Mouse (Mus musculus): ENCODE data around the gene Tmem252. TPM values are rescaled to one million over a fixed set of nuclear protein-coding genes. Genes with fewer than 3 reads are reported as not detected.

The Tmem252 gene
- polyA plus RNA-seq, 1 experiment from 2014 or later: 1.0 TPM

DNA sequence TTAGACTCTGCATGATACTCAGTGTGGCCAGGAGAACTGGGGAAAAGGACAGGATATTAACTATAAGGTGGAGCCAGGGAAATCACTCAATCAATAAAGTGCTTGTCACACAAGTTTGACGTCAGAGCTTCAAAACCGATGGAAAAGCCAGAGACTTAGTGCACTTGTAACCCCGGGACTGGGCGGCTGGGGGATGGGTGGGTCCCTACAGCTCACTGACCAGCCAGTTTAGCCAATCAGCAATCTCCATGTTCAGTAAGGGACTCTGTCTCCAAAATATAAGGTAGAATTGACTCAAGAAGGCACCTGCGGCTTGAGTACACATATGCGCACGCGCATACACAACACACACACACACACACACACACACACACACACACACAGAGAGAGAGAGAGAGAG lies 25.8 kb upstream of the Tmem252 start:
- no peak for DNase-seq (ENCODE audit: low spot score)
- WGBS: 83% methylated on average over 8 of the region's 8 CpGs
- H3K36me3 ChIP-seq (ENCODE audit: control insufficient read depth, insufficient read depth, low read length): no peaks in the 10 kb centered on the region
- H3K4me1 ChIP-seq (ENCODE audit: control insufficient read depth, insufficient read depth, low read length): 0 out of 2 replicates have a peak, but pooled peaks cover 9% of the 10 kb centered on the region
- H3K4me2 ChIP-seq (ENCODE audit: low read depth, severe bottlenecking): no peak overlapping the region
- no peak for ATAC-seq (ENCODE audit: insufficient number of reproducible peaks, low FRiP score, low TSS enrichment, low read depth)
- H3K27me3 ChIP-seq (ENCODE audit: control insufficient read depth, insufficient read depth, low read length): no peaks in the 10 kb centered on the region
- no peak overlapping the region for H3K9ac ChIP-seq (ENCODE audit: low read length)
- H3K27ac ChIP-seq (replicated peaks; ENCODE audit: low read depth, low read length): no peak overlapping the region
- no peaks in the 10 kb centered on the region for H3K9me3 ChIP-seq (ENCODE audit: control insufficient read depth, low read length)
- H3K4me3 ChIP-seq (ENCODE audit: low read depth, low read length): no peak overlapping the region

DNA sequence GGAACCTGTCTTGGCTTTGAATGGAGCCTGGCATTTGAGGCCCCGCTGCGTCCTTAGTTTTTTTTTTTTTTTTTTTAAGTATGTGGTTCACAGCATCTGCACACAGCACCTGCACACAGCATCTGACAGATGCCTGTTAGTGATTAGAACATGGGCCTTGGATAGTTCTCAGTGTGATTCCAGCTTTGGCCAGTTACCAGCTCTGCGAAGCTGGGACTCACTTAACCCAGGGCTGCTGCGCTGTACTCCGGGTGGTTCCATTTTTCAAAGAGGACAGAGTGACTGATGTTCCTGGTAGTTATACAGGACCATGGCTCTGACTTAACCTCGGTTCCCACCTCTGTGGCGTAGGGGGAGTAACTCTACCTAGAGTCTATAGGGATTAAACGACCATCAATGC lies 23.4 kb upstream of the Tmem252 start:
- no peak for ATAC-seq (ENCODE audit: insufficient number of reproducible peaks, low FRiP score, low TSS enrichment, low read depth)
- Histone ChIP-seq H3K36me3 (ENCODE audit: control insufficient read depth, insufficient read depth, low read length) (no peaks in the 10 kb centered on the region), H3K4me3 (ENCODE audit: low read depth, low read length) (no peak overlapping the region), H3K9ac (ENCODE audit: low read length) (no peak overlapping the region), H3K4me1 (ENCODE audit: control insufficient read depth, insufficient read depth, low read length) (0 out of 2 replicates have a peak, but pooled peaks cover 8% of the 10 kb centered on the region), H3K9me3 (ENCODE audit: control insufficient read depth, low read length) (no peaks in the 10 kb centered on the region), H3K4me2 (ENCODE audit: low read depth, severe bottlenecking) (no peak overlapping the region), H3K27ac (replicated peaks; ENCODE audit: low read depth, low read length) (no peak overlapping the region), H3K27me3 (ENCODE audit: control insufficient read depth, insufficient read depth, low read length) (no peaks in the 10 kb centered on the region)
- 50% methylated on average over 8 of the region's 8 CpGs for WGBS
- peak; percentile 32 for DNase-seq (ENCODE audit: low spot score)

DNA sequence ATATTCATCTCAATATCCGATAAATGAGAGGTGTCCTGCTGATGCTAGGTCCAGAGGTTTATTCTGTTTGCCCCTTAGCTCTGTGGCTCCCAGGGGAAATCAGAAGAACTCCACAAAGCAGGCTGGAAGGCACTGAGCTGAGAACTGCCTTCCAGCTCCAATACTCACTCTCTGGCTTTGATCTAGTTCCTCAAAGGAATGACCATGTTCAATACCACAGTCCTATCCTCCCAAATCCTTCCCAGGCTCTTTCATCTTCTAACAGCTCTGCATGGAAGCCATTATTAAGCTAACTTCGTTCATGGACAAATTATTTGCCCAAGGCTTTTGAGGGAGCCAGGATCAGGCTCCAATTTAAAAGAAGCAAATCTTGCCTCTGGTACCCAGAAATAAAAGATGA lies 22.2 kb upstream of the Tmem252 start:
- Histone ChIP-seq H3K4me2 (ENCODE audit: low read depth, severe bottlenecking) (no peak overlapping the region), H3K4me1 (ENCODE audit: control insufficient read depth, insufficient read depth, low read length) (0 out of 2 replicates have a peak, but pooled peaks cover 2% of the 10 kb centered on the region), H3K9ac (ENCODE audit: low read length) (no peak overlapping the region), H3K9me3 (ENCODE audit: control insufficient read depth, low read length) (no peaks in the 10 kb centered on the region), H3K27me3 (ENCODE audit: control insufficient read depth, insufficient read depth, low read length) (no peaks in the 10 kb centered on the region), H3K27ac (replicated peaks; ENCODE audit: low read depth, low read length) (no peak overlapping the region), H3K36me3 (ENCODE audit: control insufficient read depth, insufficient read depth, low read length) (no peaks in the 10 kb centered on the region), H3K4me3 (ENCODE audit: low read depth, low read length) (no peak overlapping the region)
- ATAC-seq (ENCODE audit: insufficient number of reproducible peaks, low FRiP score, low TSS enrichment, low read depth): no peak
- no peak for DNase-seq (ENCODE audit: low spot score)
- WGBS: 27% methylated on average over 2 of the region's 2 CpGs

DNA sequence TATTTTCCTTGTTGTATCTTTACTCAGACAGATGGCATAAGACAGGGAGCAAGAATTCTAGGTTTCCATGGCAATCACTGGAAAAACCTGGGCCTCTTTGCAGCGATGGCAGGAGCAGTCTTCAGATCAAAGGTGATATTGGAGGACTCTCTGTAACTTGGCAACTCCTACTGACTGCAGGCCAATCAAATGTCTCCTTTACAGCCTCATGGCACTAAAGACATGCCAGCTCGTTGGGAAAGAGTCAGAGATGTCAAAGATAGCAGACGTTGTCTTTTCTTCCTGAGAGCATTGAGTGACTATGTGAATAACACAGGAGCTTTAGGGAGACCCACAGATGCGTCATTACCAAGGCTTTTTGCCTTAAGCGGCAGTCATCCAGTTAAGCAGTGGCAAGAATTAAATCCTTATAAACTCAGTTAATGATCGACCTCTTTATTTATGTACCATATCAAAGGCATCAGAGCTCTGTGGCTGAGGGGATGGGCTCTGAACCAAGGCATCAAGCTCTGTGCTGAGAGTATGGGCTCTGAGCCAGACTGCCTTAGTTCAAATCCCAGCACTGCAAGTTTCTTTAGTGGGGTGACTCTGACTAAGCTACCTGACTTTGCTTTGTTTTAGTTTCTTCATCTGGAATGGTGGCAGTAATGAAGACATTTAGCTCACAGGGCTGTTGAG lies 21.3 kb upstream of the Tmem252 start:
- Histone ChIP-seq H3K27me3 (ENCODE audit: control insufficient read depth, insufficient read depth, low read length) (no peaks in the 10 kb centered on the region), H3K4me2 (ENCODE audit: low read depth, severe bottlenecking) (no peak overlapping the region), H3K27ac (replicated peaks; ENCODE audit: low read depth, low read length) (no peak overlapping the region), H3K9me3 (ENCODE audit: control insufficient read depth, low read length) (no peaks in the 10 kb centered on the region), H3K9ac (ENCODE audit: low read length) (no peak overlapping the region), H3K4me1 (ENCODE audit: control insufficient read depth, insufficient read depth, low read length) (0 out of 2 replicates have a peak, but pooled peaks cover 2% of the 10 kb centered on the region), H3K36me3 (ENCODE audit: control insufficient read depth, insufficient read depth, low read length) (no peaks in the 10 kb centered on the region), H3K4me3 (ENCODE audit: low read depth, low read length) (no peak overlapping the region)
- WGBS: 36% methylated on average over 6 of the region's 6 CpGs
- ATAC-seq (ENCODE audit: insufficient number of reproducible peaks, low FRiP score, low TSS enrichment, low read depth) (no peak), DNase-seq (ENCODE audit: low spot score) (no peak)

DNA sequence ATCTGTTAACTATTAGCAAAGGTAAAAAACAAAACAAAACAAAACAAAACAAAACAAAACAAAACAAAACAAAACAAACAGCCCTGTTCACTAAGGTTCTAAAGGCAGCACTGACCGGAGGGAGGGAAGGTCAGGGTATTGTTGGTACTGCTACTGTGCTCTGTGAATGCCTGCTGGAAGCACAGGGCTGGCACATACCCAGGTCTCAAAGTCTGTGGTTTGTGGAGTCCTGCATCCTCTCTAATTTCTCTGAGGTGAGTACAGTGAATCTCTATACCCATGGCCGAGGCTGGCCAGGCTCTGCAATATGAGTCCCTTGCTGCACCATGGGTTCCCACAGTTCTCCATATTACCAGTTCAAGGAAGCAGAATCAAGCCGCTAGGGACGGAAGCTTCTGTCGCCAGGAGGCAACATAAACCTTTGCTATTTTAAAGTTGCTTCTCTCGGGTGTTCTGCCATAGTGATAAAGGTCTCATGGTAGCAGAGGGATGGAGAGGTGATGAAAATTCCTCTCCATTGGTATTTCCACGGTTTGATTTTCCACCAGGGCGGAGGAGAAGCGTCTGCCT lies 20.5 kb upstream of the Tmem252 start:
- Histone ChIP-seq H3K27me3 (ENCODE audit: control insufficient read depth, insufficient read depth, low read length) (no peaks in the 10 kb centered on the region), H3K36me3 (ENCODE audit: control insufficient read depth, insufficient read depth, low read length) (no peaks in the 10 kb centered on the region), H3K4me2 (ENCODE audit: low read depth, severe bottlenecking) (no peak overlapping the region), H3K4me3 (ENCODE audit: low read depth, low read length) (no peak overlapping the region), H3K9me3 (ENCODE audit: control insufficient read depth, low read length) (no peaks in the 10 kb centered on the region), H3K27ac (replicated peaks; ENCODE audit: low read depth, low read length) (no peak overlapping the region), H3K9ac (ENCODE audit: low read length) (no peak overlapping the region), H3K4me1 (ENCODE audit: control insufficient read depth, insufficient read depth, low read length) (0 out of 2 replicates have a peak, but pooled peaks cover 2% of the 10 kb centered on the region)
- 80% methylated on average over 9 of the region's 9 CpGs for WGBS
- DNase-seq (ENCODE audit: low spot score): no peak
- ATAC-seq (ENCODE audit: insufficient number of reproducible peaks, low FRiP score, low TSS enrichment, low read depth): no peak

DNA sequence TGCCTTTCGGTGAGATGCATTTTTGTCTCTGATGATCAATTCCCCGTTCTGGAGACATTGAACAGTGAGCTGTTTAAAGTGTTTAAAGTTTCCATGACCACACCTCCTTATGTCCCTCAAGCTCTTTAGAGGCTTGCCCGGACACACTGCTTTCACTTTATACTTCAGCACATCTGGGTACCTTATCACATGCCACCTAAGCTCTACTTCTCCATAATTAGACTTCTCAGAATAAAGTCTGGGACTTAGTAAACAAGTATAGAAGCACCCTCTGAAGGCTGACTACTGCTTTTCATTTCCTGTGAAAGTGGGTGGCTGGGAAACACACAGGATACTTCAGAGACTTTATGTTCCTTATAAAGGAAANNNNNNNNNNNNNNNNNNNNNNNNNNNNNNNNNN lies 16.8 kb upstream of the Tmem252 start:
- Histone ChIP-seq H3K27ac (replicated peaks; ENCODE audit: low read depth, low read length) (no peak overlapping the region), H3K9me3 (ENCODE audit: control insufficient read depth, low read length) (no peaks in the 10 kb centered on the region), H3K4me1 (ENCODE audit: control insufficient read depth, insufficient read depth, low read length) (no peaks in the 10 kb centered on the region), H3K4me3 (ENCODE audit: low read depth, low read length) (no peak overlapping the region), H3K27me3 (ENCODE audit: control insufficient read depth, insufficient read depth, low read length) (no peaks in the 10 kb centered on the region), H3K9ac (ENCODE audit: low read length) (no peak overlapping the region), H3K36me3 (ENCODE audit: control insufficient read depth, insufficient read depth, low read length) (no peaks in the 10 kb centered on the region), H3K4me2 (ENCODE audit: low read depth, severe bottlenecking) (no peak overlapping the region)
- 67% methylated on average over 3 of the region's 3 CpGs for WGBS
- ATAC-seq (ENCODE audit: insufficient number of reproducible peaks, low FRiP score, low TSS enrichment, low read depth) (no peak), DNase-seq (ENCODE audit: low spot score) (no peak)

DNA sequence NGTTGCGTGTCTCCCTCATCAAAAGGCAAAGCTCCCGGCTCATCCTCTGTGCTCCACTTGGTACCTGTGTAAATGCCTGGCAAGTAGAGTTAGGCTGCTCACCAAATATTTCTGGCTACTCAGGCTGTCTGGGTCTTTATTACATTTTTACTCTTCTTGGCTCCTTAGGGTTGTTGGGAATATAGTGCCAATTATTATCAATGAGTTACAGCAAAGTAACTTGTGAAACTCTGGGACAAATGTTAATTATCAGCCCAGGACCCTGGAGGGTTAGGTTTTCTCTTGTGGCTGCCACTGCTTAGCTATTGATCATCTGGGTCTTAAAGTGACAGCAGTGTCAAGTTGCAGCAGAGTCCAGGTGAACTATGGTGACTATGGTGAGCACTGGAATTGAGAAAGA lies 11.5 kb upstream of the Tmem252 start:
- no peak overlapping the region for H3K4me3 ChIP-seq (ENCODE audit: low read depth, low read length)
- no peaks in the 10 kb centered on the region for H3K9me3 ChIP-seq (ENCODE audit: control insufficient read depth, low read length)
- DNase-seq (ENCODE audit: low spot score) (no peak), ATAC-seq (ENCODE audit: insufficient number of reproducible peaks, low FRiP score, low TSS enrichment, low read depth) (no peak)
- WGBS: 89% methylated on average over 2 of the region's 2 CpGs
- H3K9ac ChIP-seq (ENCODE audit: low read length): no peak overlapping the region
- no peaks in the 10 kb centered on the region for H3K27me3 ChIP-seq (ENCODE audit: control insufficient read depth, insufficient read depth, low read length)
- H3K36me3 ChIP-seq (ENCODE audit: control insufficient read depth, insufficient read depth, low read length): no peaks in the 10 kb centered on the region
- no peak overlapping the region for H3K4me2 ChIP-seq (ENCODE audit: low read depth, severe bottlenecking)
- no peaks in the 10 kb centered on the region for H3K4me1 ChIP-seq (ENCODE audit: control insufficient read depth, insufficient read depth, low read length)
- no peak overlapping the region for H3K27ac ChIP-seq (replicated peaks; ENCODE audit: low read depth, low read length)

DNA sequence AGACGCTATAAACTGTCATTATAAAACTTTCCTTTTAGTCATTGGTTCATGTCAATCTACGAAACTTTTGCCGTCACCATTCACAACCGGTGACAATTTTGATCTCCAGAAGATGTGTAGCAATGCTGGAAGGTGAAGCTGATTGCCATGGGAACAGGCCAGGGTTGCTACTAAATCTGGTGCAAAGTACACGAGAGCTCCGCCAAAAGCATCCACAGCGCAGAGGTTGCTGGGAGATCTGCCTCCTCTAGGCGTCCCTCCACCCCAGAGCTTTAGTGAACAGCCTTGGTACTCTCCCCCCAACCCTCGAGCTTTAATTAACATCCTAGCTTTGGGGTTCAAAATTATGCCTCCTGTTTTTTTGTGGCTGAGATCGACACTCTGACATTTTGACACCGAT lies 8.0 kb upstream of the Tmem252 start:
- H3K4me3 ChIP-seq (ENCODE audit: low read depth, low read length): no peak overlapping the region
- H3K4me2 ChIP-seq (ENCODE audit: low read depth, severe bottlenecking): no peak overlapping the region
- H3K4me1 ChIP-seq (ENCODE audit: control insufficient read depth, insufficient read depth, low read length): no peaks in the 10 kb centered on the region
- no peaks in the 10 kb centered on the region for H3K9me3 ChIP-seq (ENCODE audit: control insufficient read depth, low read length)
- 83% methylated on average over 11 of the region's 11 CpGs for WGBS
- DNase-seq (ENCODE audit: low spot score) (no peak), ATAC-seq (ENCODE audit: insufficient number of reproducible peaks, low FRiP score, low TSS enrichment, low read depth) (no peak)
- H3K36me3 ChIP-seq (ENCODE audit: control insufficient read depth, insufficient read depth, low read length): no peaks in the 10 kb centered on the region
- H3K27ac ChIP-seq (replicated peaks; ENCODE audit: low read depth, low read length): no peak overlapping the region
- no peak overlapping the region for H3K9ac ChIP-seq (ENCODE audit: low read length)
- H3K27me3 ChIP-seq (ENCODE audit: control insufficient read depth, insufficient read depth, low read length): no peaks in the 10 kb centered on the region
